9 mouse cellular contexts compared by ENCODE assay signal in the genomic region with DNA sequence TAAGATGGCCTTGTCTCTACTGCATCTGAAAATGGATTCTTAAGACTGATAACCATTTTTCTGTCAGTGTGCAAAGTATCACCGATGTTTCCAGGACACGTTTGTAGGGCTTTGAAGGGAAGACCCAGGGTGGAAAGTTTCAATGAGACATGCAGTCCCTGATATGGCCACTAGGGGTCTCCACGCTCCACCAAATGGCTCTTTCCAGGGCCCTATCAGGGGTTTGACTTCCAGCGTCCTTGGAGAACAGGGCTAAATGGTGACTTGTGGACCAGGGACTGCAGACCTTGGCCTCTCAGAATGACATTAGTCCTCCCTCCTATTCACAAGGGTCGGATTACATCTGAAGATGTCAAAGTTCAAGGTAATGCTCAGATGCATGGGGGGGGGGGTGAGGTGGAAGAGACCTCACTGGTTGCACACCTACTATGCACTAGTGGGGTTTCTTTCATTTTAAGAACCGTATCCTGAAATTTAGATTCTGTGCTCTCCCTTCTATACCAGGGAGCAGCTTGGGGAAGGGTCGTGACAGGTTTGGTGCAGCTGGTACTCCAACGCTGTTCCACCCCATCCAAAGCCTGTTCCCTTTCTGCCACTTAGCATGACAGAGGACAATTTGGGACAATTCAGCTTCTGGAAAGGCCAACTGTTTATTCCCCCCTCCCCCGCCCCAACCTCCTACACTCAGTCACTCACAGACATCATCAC. TPM values are rescaled to one million over a fixed set of nuclear protein-coding genes. Genes with fewer than 3 reads are reported as not detected.
DNase-seq lines count a peak whose midpoint lies in the region; ATAC-seq and TF ChIP-seq lines count a peak whose summit lies in the region.
"Had no signal": no experiment of that assay in that cellular context is flagged by ENCODE, and none has a peak within 500 bp of the region (broad histone marks: within the 10 kb centered on the region; RNA-seq: fewer than 3 reads in every experiment).

No protein-coding gene starts in this region.

- no peak overlapping the region for H3K4me3 ChIP-seq in midbrain, postnatal 0 days (ENCODE audit: low read depth, low read length)
- H3K4me3 ChIP-seq in stomach, embryonic 15.5 days (replicated peaks), result no peak overlapping the region
- H3K4me3 ChIP-seq: erythroblast, embryonic 14.5 days had no signal

- WGBS in midbrain, postnatal 0 days, result 34% methylated on average over 9 of the region's 9 CpGs
- WGBS in stomach, embryonic 15.5 days, result 41% methylated on average over 9 of the region's 9 CpGs

- no peak overlapping the region for H3K9ac ChIP-seq in midbrain, postnatal 0 days (replicated peaks; ENCODE audit: low read length, poor library complexity, severe bottlenecking)
- H3K9ac ChIP-seq in stomach, embryonic 15.5 days, result no peak overlapping the region

- H3K27me3 ChIP-seq in midbrain, postnatal 0 days (ENCODE audit: insufficient read depth, low read length), result peaks cover 3% of the 10 kb centered on the region; the same call in 1 of the 2 replicates
- no peaks in the 10 kb centered on the region for H3K27me3 ChIP-seq in stomach, embryonic 15.5 days (replicated peaks)

- peak; percentile 99 for TF ChIP-seq CTCF in midbrain, postnatal 0 days (IDR thresholded peaks at IDR 0.05)

- peak; percentile 73 for ATAC-seq in midbrain, postnatal 0 days (ENCODE audit: low FRiP score)
- peak; percentile 70; the same call in 1 of the 2 replicates for ATAC-seq in stomach, embryonic 15.5 days (ENCODE audit: insufficient read depth, low FRiP score, low read depth)

- H3K9me3 ChIP-seq in midbrain, postnatal 0 days (ENCODE audit: low read length), result no peaks in the 10 kb centered on the region
- H3K9me3 ChIP-seq in stomach, embryonic 15.5 days, result no peaks in the 10 kb centered on the region

- intact Hi-C loops in left cerebral cortex, postnatal 4 days (cut with DNase I), result loop anchor here (5.0 kb wide), 2 partner anchors 149 to 169 kb away; a partner anchor contains a TSS

- peak; percentile 48 for DNase-seq in urinary bladder, postnatal 14 days (ENCODE audit: low spot score)
- no peak for DNase-seq in urinary bladder, postnatal 10 days (ENCODE audit: low spot score)
- peak; percentile 65 to 77 for DNase-seq in cerebellum, postnatal 36 days
- DNase-seq in frontal cortex, postnatal 36 days (ENCODE audit: low spot score in 2 of 2), result peak; percentile 71 to 80
- peak; percentile 63 for DNase-seq in kidney, adult 18-20 months
- DNase-seq in left cerebral cortex, postnatal 4 days, result peak; percentile 66
- DNase-seq in midbrain, postnatal 0 days (ENCODE audit: low spot score), result peak; percentile 81

- H3K4me1 ChIP-seq in midbrain, postnatal 0 days (ENCODE audit: insufficient read depth, low read length), result no peaks in the 10 kb centered on the region
- no peaks in the 10 kb centered on the region for H3K4me1 ChIP-seq in stomach, embryonic 15.5 days

- H3K4me2 ChIP-seq in midbrain, postnatal 0 days (ENCODE audit: low read depth, low read length, poor library complexity, severe bottlenecking), result no peak overlapping the region
- no peak overlapping the region for H3K4me2 ChIP-seq in stomach, embryonic 15.5 days

- H3K36me3 ChIP-seq in midbrain, postnatal 0 days (ENCODE audit: insufficient read depth, low read length), result no peaks in the 10 kb centered on the region
- no peaks in the 10 kb centered on the region for H3K36me3 ChIP-seq in stomach, embryonic 15.5 days

- no peak overlapping the region for H3K27ac ChIP-seq in midbrain, postnatal 0 days (ENCODE audit: low read depth, low read length)
- H3K27ac ChIP-seq in stomach, embryonic 15.5 days, result no peak overlapping the region

RNA-seq across cellular contexts. Expression of a gene that starts 29.0 kb away (rescaled TPM):
- total RNA-seq in left cerebral cortex, postnatal 4 days (2021), result 10 to 100 TPM; 44.1 to 44.6 TPM
- 29.9 and 40.8 TPM in 2 replicates for total RNA-seq in midbrain, postnatal 0 days (2014; rRNA removed)
- 12.8 and 13.7 TPM in 2 replicates for polyA plus RNA-seq in midbrain, postnatal 0 days (2015; fragmentation: Nextera tagmentation; extraction: Ambion mirVana)
- polyA plus RNA-seq in stomach, embryonic 15.5 days (2015; fragmentation: Nextera tagmentation; extraction: Ambion mirVana), result 3.3 and 3.7 TPM in 2 replicates

RNA-seq across cellular contexts. Expression of a gene that starts 55.2 kb away (rescaled TPM):
- total RNA-seq in left cerebral cortex, postnatal 4 days (2021), result 100 to 1,000 TPM; 209 to 213 TPM
- 138 and 140 TPM in 2 replicates for total RNA-seq in midbrain, postnatal 0 days (2014; rRNA removed)
- polyA plus RNA-seq in midbrain, postnatal 0 days (2015; fragmentation: Nextera tagmentation; extraction: Ambion mirVana), result 14.7 and 19.0 TPM in 2 replicates
- 2.6 and 3.3 TPM in 2 replicates for polyA plus RNA-seq in stomach, embryonic 15.5 days (2015; fragmentation: Nextera tagmentation; extraction: Ambion mirVana)
- polyA plus RNA-seq: erythroblast, embryonic 14.5 days had no signal
